Comparison of ENCODE assay signal across 30 mouse cellular contexts in genomic region chrX:84960972-84961371, GRCm38 (mm10).
DNase-seq lines count a peak whose midpoint lies in the region; ATAC-seq and TF ChIP-seq lines count a peak whose summit lies in the region.
"Had no signal": no experiment of that assay in that cellular context is flagged by ENCODE, and none has a peak within 500 bp of the region (broad histone marks: within the 10 kb centered on the region; RNA-seq: fewer than 3 reads in every experiment).

No protein-coding gene starts in this region.

- H3K4me3 ChIP-seq in limb, embryonic 11.5 days (ENCODE audit: low read depth, low read length), result no peak overlapping the region
- H3K4me3 ChIP-seq in limb, embryonic 10.5 days, result no peak overlapping the region
- H3K4me3 ChIP-seq in limb, embryonic 13.5 days, result no peak overlapping the region
- no peak overlapping the region for H3K4me3 ChIP-seq in gastrocnemius, adult 2 months
- H3K4me3 ChIP-seq: embryonic facial prominence, embryonic 10.5 days; embryonic facial prominence, embryonic 15.5 days; forebrain, embryonic 12.5 days; kidney, embryonic 15.5 days; layer of hippocampus, adult 2 months; limb, embryonic 15.5 days; liver, embryonic 15.5 days; myocyte; neural tube, embryonic 12.5 days had no signal

- DNase-seq in embryo, embryonic 11 days, result peak; percentile 17
- no peak for DNase-seq in embryo, embryonic 9.5 days (ENCODE audit: extremely low spot score)
- DNase-seq in limb, embryonic 11.5 days (ENCODE audit: low spot score), result no peak
- DNase-seq in limb, embryonic 10.5 days (ENCODE audit: low spot score), result no peak
- no peak for DNase-seq in gastrocnemius, adult 2 months
- no peak for DNase-seq in lung, postnatal 14 days
- DNase-seq: adrenal gland, adult 8-10 months; cerebellum, adult 2 months; cerebellum, postnatal 14 days; forebrain, postnatal 0 days; gastrocnemius, postnatal 14 days; kidney, adult 18-20 months; kidney, postnatal 25 days; lung, embryonic 14.5 days; right cerebral cortex, adult 18-20 months; thymus, postnatal 4 days had no signal

- no peaks in the 10 kb centered on the region for H3K9me3 ChIP-seq in limb, embryonic 11.5 days (ENCODE audit: control insufficient read depth, low read length)
- H3K9me3 ChIP-seq in limb, embryonic 10.5 days (replicated peaks), result no peaks in the 10 kb centered on the region
- no peaks in the 10 kb centered on the region for H3K9me3 ChIP-seq in limb, embryonic 13.5 days
- H3K9me3 ChIP-seq: embryonic facial prominence, embryonic 10.5 days; embryonic facial prominence, embryonic 15.5 days; forebrain, embryonic 12.5 days; G1E; kidney, embryonic 15.5 days; limb, embryonic 15.5 days; liver, embryonic 15.5 days; neural tube, embryonic 12.5 days had no signal

- peak; percentile 47; the same call in 1 of the 2 replicates for ATAC-seq in limb, embryonic 11.5 days (ENCODE audit: insufficient number of reproducible peaks, low FRiP score, low TSS enrichment, low read depth)
- ATAC-seq in limb, embryonic 13.5 days (ENCODE audit: low FRiP score, low read depth), result peak; percentile 61; the same call in 1 of the 2 replicates
- ATAC-seq: forebrain, postnatal 0 days; hindbrain, postnatal 0 days had no signal

- no peaks in the 10 kb centered on the region for H3K4me1 ChIP-seq in limb, embryonic 11.5 days (ENCODE audit: control insufficient read depth, insufficient read depth, low read length)
- H3K4me1 ChIP-seq in limb, embryonic 10.5 days, result no peaks in the 10 kb centered on the region
- H3K4me1 ChIP-seq in limb, embryonic 13.5 days, result no peaks in the 10 kb centered on the region
- H3K4me1 ChIP-seq: embryonic facial prominence, embryonic 10.5 days; embryonic facial prominence, embryonic 15.5 days; forebrain, embryonic 12.5 days; kidney, embryonic 15.5 days; limb, embryonic 15.5 days; liver, embryonic 15.5 days; neural tube, embryonic 12.5 days had no signal

- no peaks in the 10 kb centered on the region for H3K36me3 ChIP-seq in limb, embryonic 11.5 days (ENCODE audit: control insufficient read depth, insufficient read depth, low read length)
- H3K36me3 ChIP-seq in limb, embryonic 10.5 days, result no peaks in the 10 kb centered on the region
- H3K36me3 ChIP-seq in limb, embryonic 13.5 days, result no peaks in the 10 kb centered on the region
- H3K36me3 ChIP-seq: embryonic facial prominence, embryonic 10.5 days; embryonic facial prominence, embryonic 15.5 days; forebrain, embryonic 12.5 days; G1E; kidney, embryonic 15.5 days; limb, embryonic 15.5 days; liver, embryonic 15.5 days; neural tube, embryonic 12.5 days had no signal

- H3K4me2 ChIP-seq in limb, embryonic 11.5 days (ENCODE audit: low read depth, severe bottlenecking), result no peak overlapping the region
- H3K4me2 ChIP-seq in limb, embryonic 13.5 days (replicated peaks), result no peak overlapping the region
- H3K4me2 ChIP-seq: embryonic facial prominence, embryonic 15.5 days; forebrain, embryonic 12.5 days; heart, embryonic 11.5 days; kidney, embryonic 15.5 days; limb, embryonic 15.5 days; liver, embryonic 15.5 days; lung, embryonic 14.5 days; midbrain, embryonic 11.5 days; neural tube, embryonic 12.5 days had no signal

- intact Hi-C loops in gastrocnemius, adult 2 months (cut with DNase I), result no loop called here

- no peaks in the 10 kb centered on the region for H3K27me3 ChIP-seq in limb, embryonic 11.5 days (ENCODE audit: control insufficient read depth, insufficient read depth, low read length)
- 0 out of 2 replicates have a peak, but pooled peaks cover 4% of the 10 kb centered on the region for H3K27me3 ChIP-seq in limb, embryonic 10.5 days (ENCODE audit: low read depth, poor library complexity, severe bottlenecking)
- H3K27me3 ChIP-seq in limb, embryonic 13.5 days, result no peaks in the 10 kb centered on the region
- H3K27me3 ChIP-seq: embryonic facial prominence, embryonic 15.5 days; forebrain, embryonic 12.5 days; kidney, embryonic 15.5 days; limb, embryonic 15.5 days; liver, embryonic 15.5 days; neural tube, embryonic 12.5 days had no signal

- WGBS in limb, embryonic 11.5 days, result 41% methylated on average over 6 of the region's 6 CpGs
- 38% methylated on average over 6 of the region's 6 CpGs for WGBS in limb, embryonic 10.5 days
- WGBS in limb, embryonic 13.5 days, result 38% methylated on average over 6 of the region's 6 CpGs

- H3K9ac ChIP-seq in limb, embryonic 11.5 days (ENCODE audit: low read length), result no peak overlapping the region
- no peak overlapping the region for H3K9ac ChIP-seq in limb, embryonic 13.5 days
- H3K9ac ChIP-seq: embryonic facial prominence, embryonic 15.5 days; forebrain, embryonic 12.5 days; forebrain, postnatal 0 days; kidney, embryonic 15.5 days; limb, embryonic 15.5 days; liver, embryonic 15.5 days; lung, embryonic 14.5 days; neural tube, embryonic 12.5 days had no signal

- no peak for TF ChIP-seq CTCF in gastrocnemius, adult 2 months (IDR thresholded peaks at IDR 0.05)

- H3K27ac ChIP-seq in limb, embryonic 11.5 days (replicated peaks; ENCODE audit: low read depth, low read length), result no peak overlapping the region
- no peak overlapping the region for H3K27ac ChIP-seq in limb, embryonic 10.5 days
- no peak overlapping the region for H3K27ac ChIP-seq in limb, embryonic 13.5 days
- H3K27ac ChIP-seq in gastrocnemius, adult 2 months, result no peak overlapping the region
- H3K27ac ChIP-seq: embryonic facial prominence, embryonic 10.5 days; embryonic facial prominence, embryonic 15.5 days; forebrain, embryonic 12.5 days; hindbrain, postnatal 0 days; kidney, embryonic 15.5 days; layer of hippocampus, adult 2 months; limb, embryonic 15.5 days; liver, embryonic 15.5 days; neural tube, embryonic 12.5 days had no signal
